Mouse (Mus musculus) kidney, adult 2 months (tissue): ENCODE measurements around the gene Trim29. TPM values are rescaled to one million over a fixed set of nuclear protein-coding genes. Genes with fewer than 3 reads are reported as not detected.

Source experiments
- DNase-seq: peaks from one replicate; pipeline ENCODE4 v3.0.0; 2021
- H3K27ac ChIP-seq: fragments of 200-500 bp; 2 replicates; pipeline ENCODE4 v1.5.1; 2012; ENCODE audit warnings: low read depth, low read length, control low read depth, inconsistent platforms; ENCODE audit not compliant: insufficient read depth
- H3K27me3 ChIP-seq: fragments of 200-500 bp; replicated peaks from 2 replicates; pipeline ENCODE4 v1.6.1; 2012; ENCODE audit warnings: mild to moderate bottlenecking, moderate library complexity, low read length, inconsistent platforms; ENCODE audit not compliant: control insufficient read depth, insufficient read depth
- H3K36me3 ChIP-seq: fragments of 200-500 bp; 2 replicates; pipeline ENCODE4 v1.6.1; 2012; ENCODE audit warnings: mild to moderate bottlenecking, moderate library complexity, low read length, inconsistent platforms; ENCODE audit not compliant: control insufficient read depth, insufficient read depth
- H3K4me1 ChIP-seq: fragments of 200-500 bp; 2 replicates; pipeline ENCODE4 v1.6.1; 2011; ENCODE audit warnings: low read length; ENCODE audit not compliant: control insufficient read depth, insufficient read depth
- H3K4me3 ChIP-seq: fragments of 200-500 bp; 2 replicates; pipeline ENCODE4 v1.5.1; 2011; ENCODE audit warnings: mild to moderate bottlenecking, low read depth, low read length, control low read depth; ENCODE audit not compliant: insufficient read depth
- CTCF ChIP-seq: fragments of 200-500 bp; conservative IDR thresholded peaks from 2 replicates; pipeline ENCODE4 v1.5.1; 2011; ENCODE audit warnings: low read depth, mild to moderate bottlenecking, control low read depth, low read length, moderate library complexity, mixed read lengths; ENCODE audit not compliant: insufficient read depth, insufficient read length
- POLR2A ChIP-seq: fragments of 200-500 bp; IDR thresholded peaks from one replicate; pipeline ENCODE4 v1.6.1; 2011; ENCODE audit warnings: low read depth, low read length, control low read depth
- WGBS: fragments of 180-500 bp; shearing (Covaris S2); methylation state at CpG from one replicate; pipeline ENCODE4 v1.1.7; 2018; 5-methylcytosine and 5-hydroxymethylcytosine counted together
- polyA plus RNA-seq: library from polyadenylated mRNA; depleted of rRNA; stranded (reverse); fragments of >200 nt; gene quantifications from 2 replicates; pipeline ENCODE4 v1.2.3, GENCODE M21; 2012

Gene Trim29
- polyA plus RNA-seq, 1 experiment, result 0.74 TPM

DNA sequence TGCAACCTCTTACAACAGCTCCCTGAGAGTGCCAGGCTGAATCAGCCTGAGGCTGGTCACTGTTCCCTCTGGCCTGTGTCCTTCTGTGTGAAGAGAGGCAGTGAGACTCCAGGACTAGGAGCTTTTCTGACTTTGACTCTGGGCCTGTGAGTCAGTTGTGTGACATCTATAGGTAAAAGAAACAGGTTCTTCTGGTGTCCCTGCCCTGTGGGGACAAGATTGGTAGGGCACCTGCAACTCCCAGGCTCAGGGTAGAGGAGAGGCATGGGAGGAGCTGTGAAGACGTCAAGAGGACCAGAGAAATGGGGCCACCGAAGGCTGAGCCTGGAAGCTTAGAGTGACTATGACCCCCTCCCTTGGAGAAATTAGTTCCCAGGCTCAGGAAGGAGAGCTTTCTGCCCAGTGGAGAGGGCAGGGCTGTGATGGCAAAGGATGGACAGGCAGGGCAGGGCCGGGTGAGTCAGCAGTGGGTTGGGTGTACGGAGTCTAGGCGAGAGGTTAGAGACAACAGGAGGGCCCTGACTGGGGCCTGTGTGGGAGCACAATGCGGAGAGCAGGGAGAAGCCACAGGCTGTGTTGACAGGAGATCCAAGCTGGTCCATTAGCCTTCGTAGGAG lies 15.5 kb downstream of the Trim29 start:
- DNase-seq, result no peak
- WGBS, result 65% methylated on average over 7 of the region's 7 CpGs
- Histone ChIP-seq H3K36me3 (no peaks in the 10 kb centered on the region), H3K27ac (no peak overlapping the region), H3K4me3 (no peak overlapping the region), H3K27me3 (no peaks in the 10 kb centered on the region), H3K4me1 (no peaks in the 10 kb centered on the region)
- TF ChIP-seq POLR2A (no peak), CTCF (no peak)

DNA sequence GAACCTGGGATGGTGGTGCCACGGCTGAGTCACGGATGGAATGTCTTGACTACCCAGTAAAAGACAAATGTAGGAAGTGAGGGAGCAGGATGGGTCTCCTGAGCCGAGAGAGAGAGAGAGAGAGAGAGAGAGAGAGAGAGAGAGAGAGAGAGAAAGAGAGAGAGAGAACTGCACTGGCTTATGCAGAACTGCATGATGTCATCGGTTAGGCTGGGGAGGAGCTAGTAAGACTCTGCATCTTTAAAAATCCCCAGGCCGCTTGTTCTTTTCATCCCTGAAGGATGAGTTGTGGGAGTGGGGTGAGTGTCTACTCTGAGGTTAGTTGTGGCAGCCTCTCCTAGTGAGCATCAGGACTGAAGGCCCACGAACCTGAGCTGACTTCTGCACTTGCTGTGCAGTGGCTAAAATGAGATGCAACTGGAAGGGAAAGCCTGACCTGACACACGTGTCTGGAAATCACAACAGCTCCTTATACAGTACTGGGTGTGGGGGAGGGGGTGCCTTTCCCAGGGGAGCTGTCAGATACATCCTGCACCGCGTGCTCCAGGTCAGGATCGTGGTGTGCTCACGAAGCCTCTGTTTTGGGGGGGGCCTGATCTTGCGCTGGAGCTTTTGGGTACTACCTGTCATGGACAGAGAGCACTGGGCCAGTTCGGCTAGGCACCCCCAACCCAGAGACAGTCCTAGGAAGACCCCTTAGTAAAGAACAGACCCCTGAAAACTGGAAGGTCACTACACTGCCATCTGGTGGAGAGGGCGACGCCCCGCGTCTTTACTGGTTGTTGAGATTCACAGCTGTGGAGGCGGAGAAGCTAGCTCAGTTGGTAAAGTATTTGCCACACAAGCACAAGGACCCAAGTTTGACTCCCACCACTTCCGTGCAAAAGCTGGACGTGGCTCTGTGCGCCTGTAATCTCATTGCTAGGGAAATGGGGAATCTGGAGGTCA lies 16.8 kb downstream of the Trim29 start:
- no peak for DNase-seq
- WGBS, result 49% methylated on average over 21 of the region's 21 CpGs

DNA sequence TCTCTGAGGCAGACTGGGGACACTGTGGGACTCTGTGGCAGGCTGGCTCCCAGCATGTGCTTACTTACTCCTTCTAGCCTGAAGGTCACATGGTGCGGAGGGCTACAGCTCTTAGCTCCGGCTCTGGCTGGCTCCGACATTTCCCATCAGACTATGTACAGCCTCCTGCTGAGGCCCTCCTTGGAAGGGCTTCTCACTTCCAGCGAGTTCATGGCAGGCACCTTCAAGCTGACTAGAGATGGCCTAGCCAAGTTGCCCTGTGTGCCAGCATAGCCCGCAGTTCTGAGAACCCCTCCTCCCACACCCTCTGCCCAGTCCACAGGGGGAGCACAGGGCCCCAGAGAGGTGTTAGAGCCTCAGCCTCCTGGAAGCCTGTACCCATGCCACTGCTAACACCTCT lies 19.8 kb downstream of the Trim29 start:
- 53% methylated on average over 5 of the region's 5 CpGs for WGBS
- no peaks in the 10 kb centered on the region for H3K36me3 ChIP-seq
- no peak for TF ChIP-seq CTCF
- TF ChIP-seq POLR2A, result no peak

More for the DNA sequence above, 16.8 kb downstream of the Trim29 start:
- TF ChIP-seq POLR2A, result no peak
- peak; percentile 22; the same call in 1 of the 2 replicates for TF ChIP-seq CTCF
- Histone ChIP-seq H3K36me3 (no peaks in the 10 kb centered on the region), H3K27ac (no peak overlapping the region), H3K27me3 (no peaks in the 10 kb centered on the region), H3K4me3 (no peak overlapping the region), H3K4me1 (no peaks in the 10 kb centered on the region)

DNA sequence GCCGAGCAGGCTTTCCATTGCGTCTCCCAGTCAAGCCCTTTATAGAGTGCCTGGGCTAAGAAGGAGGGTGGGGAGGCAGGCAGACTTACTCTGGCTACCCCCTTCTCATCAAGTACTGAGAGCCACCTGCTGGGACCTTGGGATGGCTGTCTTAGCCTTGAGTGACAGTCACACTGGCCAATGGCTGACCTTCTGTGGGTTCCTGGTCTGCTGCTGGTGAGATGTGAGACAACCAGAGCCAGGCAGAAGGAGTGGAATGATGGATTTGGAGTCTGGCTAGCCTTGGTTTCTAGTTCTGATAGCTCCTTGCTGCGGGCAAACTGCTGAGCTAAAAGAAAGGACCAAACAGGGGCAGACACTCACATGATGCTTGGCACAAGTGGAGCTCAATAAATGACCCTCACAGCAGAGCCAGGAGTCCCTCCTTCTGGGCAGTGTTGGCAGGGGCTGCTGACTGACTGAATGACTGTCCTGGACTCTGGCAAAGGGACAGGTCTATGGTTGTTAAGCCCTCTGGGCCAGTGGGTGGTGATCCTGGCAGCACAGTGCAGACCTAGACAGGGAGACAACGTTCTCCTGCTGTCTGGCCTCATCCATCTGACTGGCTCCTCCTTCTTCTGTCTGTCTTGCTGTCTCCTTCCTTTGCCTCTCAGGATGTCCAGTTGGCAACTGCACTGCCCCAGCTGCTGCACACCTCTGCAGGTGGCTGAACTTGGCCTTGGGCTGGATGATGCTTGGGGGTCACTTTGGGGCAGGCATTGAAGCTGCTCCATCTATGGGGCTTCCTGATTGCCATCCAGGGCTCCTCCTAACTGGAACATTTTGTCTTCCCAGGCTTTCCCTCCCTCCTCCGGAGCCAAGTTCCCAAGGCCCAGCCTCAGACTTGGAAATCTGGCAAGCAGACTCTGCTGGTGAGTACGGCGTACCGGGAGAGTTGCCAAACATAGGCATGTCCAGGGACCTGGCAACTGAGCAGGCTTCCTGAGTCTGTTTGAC lies 21.1 kb downstream of the Trim29 start:
- 76% methylated on average over 8 of the region's 8 CpGs for WGBS
- Histone ChIP-seq H3K4me3 (no peak overlapping the region), H3K27me3 (no peaks in the 10 kb centered on the region), H3K4me1 (no peaks in the 10 kb centered on the region), H3K36me3 (no peaks in the 10 kb centered on the region), H3K27ac (no peak overlapping the region)
- TF ChIP-seq POLR2A (no peak), CTCF (no peak)
- DNase-seq, result peak; percentile 32

More for the DNA sequence above, 19.8 kb downstream of the Trim29 start:
- Histone ChIP-seq H3K27me3 (no peaks in the 10 kb centered on the region), H3K27ac (no peak overlapping the region), H3K4me1 (no peaks in the 10 kb centered on the region), H3K4me3 (no peak overlapping the region)
- DNase-seq, result no peak

DNA sequence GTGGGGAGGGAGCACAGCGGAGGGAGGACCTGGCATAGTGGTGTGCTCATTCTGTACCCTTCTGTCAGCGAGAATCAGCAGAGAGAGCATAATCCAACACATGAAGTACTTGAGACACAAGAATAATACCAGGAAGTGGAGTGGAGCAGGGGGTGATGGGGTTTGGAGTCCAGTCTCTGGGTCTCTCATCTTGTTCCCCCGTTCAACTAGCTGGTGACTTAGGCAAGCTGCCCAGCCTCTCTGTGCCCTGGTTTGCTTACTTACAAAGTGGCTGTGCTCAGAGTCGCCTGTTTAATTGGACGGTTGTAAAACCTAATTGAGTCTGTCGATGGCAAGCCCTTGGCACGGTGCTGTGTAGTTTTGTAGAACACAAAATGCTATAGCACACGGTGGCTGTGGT lies 23.8 kb downstream of the Trim29 start:
- no peaks in the 10 kb centered on the region for H3K36me3 ChIP-seq
- TF ChIP-seq POLR2A, result no peak
- no peak for TF ChIP-seq CTCF
- no peaks in the 10 kb centered on the region for H3K4me1 ChIP-seq
- DNase-seq, result no peak
- H3K27me3 ChIP-seq, result no peaks in the 10 kb centered on the region
- no peak overlapping the region for H3K4me3 ChIP-seq
- no peak overlapping the region for H3K27ac ChIP-seq
- 30% methylated on average over 8 of the region's 8 CpGs for WGBS

DNA sequence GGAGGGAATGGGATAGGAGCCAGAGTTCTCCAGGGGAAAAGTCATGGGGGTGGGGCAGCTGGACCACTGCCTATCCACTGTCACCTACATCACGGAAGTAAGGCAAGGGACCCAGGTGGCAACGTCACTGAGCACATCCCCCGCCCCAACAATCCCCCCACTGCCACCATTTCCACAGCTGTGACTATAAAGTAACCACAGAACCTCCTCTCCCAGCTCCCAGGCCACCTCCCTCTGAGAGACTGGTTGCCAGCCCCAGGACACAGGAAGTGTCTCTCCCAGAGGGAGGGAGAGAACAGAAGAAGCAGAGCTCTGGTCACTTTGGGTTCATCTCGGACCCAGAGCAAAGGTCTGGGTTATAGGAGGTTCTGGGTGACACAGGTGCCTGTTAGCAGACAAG lies 27.0 kb downstream of the Trim29 start:
- H3K27ac ChIP-seq, result no peak overlapping the region
- H3K4me1 ChIP-seq, result no peaks in the 10 kb centered on the region
- H3K36me3 ChIP-seq, result no peaks in the 10 kb centered on the region
- TF ChIP-seq POLR2A (no peak), CTCF (no peak)
- H3K4me3 ChIP-seq, result no peak overlapping the region
- no peak for DNase-seq
- H3K27me3 ChIP-seq, result no peaks in the 10 kb centered on the region
- WGBS, result 59% methylated on average over 4 of the region's 4 CpGs

DNA sequence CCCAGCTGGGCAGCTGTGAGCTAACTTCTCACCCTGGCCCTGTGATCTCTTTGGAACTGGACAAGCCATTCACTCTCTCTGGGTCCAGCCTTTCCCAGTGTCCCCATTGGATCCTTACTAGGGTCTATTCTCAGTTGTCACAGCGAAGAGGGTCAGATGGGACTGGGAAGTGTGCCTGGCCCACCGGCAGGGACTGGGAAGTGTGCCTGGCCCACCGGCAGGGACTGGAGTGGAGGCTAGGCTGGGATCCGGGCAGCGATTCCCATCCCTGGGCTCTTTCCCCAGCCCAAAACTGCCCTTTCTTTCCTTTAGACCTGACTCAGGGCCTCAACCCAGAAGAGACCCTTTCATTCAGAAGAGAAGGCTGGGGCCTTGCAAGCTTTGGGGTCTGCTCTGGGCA lies 27.4 kb downstream of the Trim29 start:
- no peak for DNase-seq
- Histone ChIP-seq H3K27me3 (no peaks in the 10 kb centered on the region), H3K27ac (no peak overlapping the region), H3K4me1 (no peaks in the 10 kb centered on the region), H3K36me3 (no peaks in the 10 kb centered on the region), H3K4me3 (no peak overlapping the region)
- WGBS, result 81% methylated on average over 5 of the region's 5 CpGs
- no peak for TF ChIP-seq POLR2A
- TF ChIP-seq CTCF, result no peak
